Mouse (Mus musculus) testis, adult 2 months (tissue): ENCODE results near the gene Stab2. TPM values are rescaled to one million over a fixed set of nuclear protein-coding genes. Genes with fewer than 3 reads are reported as not detected.

ENCODE experiments used
- H3K27ac ChIP-seq: fragments of 200-500 bp; 2 replicates; pipeline ENCODE4 v1.5.1; 2012; ENCODE audit warnings: low read depth, low read length; ENCODE audit not compliant: control insufficient read depth, insufficient read depth
- H3K27me3 ChIP-seq: fragments of 200-500 bp; 2 replicates; pipeline ENCODE4 v1.6.1; 2012; ENCODE audit warnings: mild to moderate bottlenecking, low read length, moderate library complexity; ENCODE audit not compliant: control insufficient read depth, insufficient read depth
- H3K36me3 ChIP-seq: fragments of 200-500 bp; 2 replicates; pipeline ENCODE4 v1.6.1; 2012; ENCODE audit warnings: mild to moderate bottlenecking, low read length; ENCODE audit not compliant: control insufficient read depth, insufficient read depth
- H3K4me1 ChIP-seq: fragments of 200-500 bp; 2 replicates; pipeline ENCODE4 v1.6.1; 2012; ENCODE audit warnings: low read length; ENCODE audit not compliant: control insufficient read depth, insufficient read depth
- H3K4me3 ChIP-seq: fragments of 200-500 bp; 2 replicates; pipeline ENCODE4 v1.5.1; 2012; ENCODE audit warnings: low read depth, mild to moderate bottlenecking, low read length, moderate library complexity, mixed read lengths; ENCODE audit not compliant: control insufficient read depth
- CTCF ChIP-seq: fragments of 200-500 bp; IDR thresholded peaks from 2 replicates; pipeline ENCODE4 v1.5.1; 2012; ENCODE audit warnings: low read depth, mild to moderate bottlenecking, inconsistent platforms, low read length, moderate library complexity; ENCODE audit not compliant: control insufficient read depth, insufficient read depth, insufficient replicate concordance
- POLR2A ChIP-seq: fragments of 200-500 bp; IDR thresholded peaks from 2 replicates; pipeline ENCODE4 v1.6.1; 2012; ENCODE audit warnings: low read depth, mild to moderate bottlenecking, inconsistent platforms, low read length, moderate library complexity; ENCODE audit not compliant: control insufficient read depth
- polyA plus RNA-seq: library from polyadenylated mRNA; depleted of rRNA; stranded (reverse); fragments of >200 nt; gene quantifications from 2 replicates; pipeline ENCODE4 v1.2.3, GENCODE M21; 2012

Stab2 gene
- polyA plus RNA-seq, 1 experiment: 6.5 TPM

DNA sequence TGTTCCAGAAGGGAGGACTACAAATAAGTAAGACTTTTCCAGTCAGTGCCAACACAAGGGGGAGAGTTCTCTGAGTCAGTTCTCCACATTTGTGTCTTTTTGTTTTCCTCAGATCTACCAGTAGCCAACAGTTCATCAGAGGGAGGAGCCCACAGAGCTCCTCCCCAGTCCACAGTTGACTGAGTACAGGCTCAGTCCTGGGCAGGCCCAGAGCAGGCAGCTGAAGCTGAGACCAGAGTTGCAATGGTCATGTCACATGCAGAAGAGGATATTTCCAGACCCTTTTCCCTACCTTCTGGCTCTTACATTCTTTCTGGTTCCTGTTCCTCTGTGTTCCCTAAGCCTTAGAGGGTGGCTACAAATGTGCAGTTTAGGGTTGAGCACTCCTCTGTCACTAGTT, 118.4 kb downstream of the Stab2 start:
- Histone ChIP-seq H3K36me3 (no peaks in the 10 kb centered on the region), H3K27ac (no peak overlapping the region), H3K27me3 (no peaks in the 10 kb centered on the region), H3K4me3 (no peak overlapping the region), H3K4me1 (no peaks in the 10 kb centered on the region; the same call in 1 of the 2 replicates)
- TF ChIP-seq POLR2A: no peak
- no peak for TF ChIP-seq CTCF

DNA sequence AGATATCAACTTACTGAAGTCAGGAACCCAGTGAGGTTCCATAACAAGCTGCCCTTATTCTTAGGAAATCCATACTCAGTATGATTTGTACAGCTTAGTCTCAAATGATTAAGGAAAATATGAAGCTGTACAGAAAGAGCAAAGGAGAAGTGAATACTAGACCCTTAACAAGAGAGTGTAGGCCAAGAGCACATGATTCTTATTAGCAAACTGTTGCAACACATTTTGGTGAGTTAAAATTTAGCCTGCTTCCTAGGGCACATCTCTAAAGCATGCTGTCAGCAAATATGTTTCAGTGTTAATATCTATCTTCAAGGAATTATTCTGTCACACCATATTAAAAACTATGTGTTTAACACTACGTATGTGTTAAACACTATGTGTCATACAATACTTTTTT, 121.4 kb downstream of the Stab2 start:
- no peak overlapping the region for H3K27ac ChIP-seq
- H3K4me3 ChIP-seq: no peak overlapping the region
- no peaks in the 10 kb centered on the region; the same call in 1 of the 2 replicates for H3K4me1 ChIP-seq
- no peaks in the 10 kb centered on the region for H3K36me3 ChIP-seq
- TF ChIP-seq POLR2A (no peak), CTCF (no peak)
- no peaks in the 10 kb centered on the region for H3K27me3 ChIP-seq

DNA sequence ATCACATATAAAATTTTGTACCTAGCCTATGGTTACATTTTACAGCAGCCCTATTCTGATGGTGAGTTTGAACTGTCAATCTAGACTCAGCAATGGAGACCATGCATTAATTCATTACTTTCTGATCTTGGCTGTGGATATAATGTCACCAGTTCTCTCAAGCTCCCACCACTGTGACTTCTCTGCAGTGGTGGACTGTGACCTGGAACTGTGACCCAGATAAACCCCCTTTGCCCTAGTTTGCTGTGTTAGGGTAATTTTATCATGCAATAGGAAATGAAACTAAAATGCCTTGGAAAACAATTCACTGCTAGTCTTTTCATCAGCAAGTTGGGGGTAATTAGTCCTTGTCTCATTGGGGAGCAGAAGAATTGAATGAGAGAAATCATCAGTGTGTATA, 126.4 kb downstream of the Stab2 start:
- TF ChIP-seq CTCF: no peak
- no peak for TF ChIP-seq POLR2A
- Histone ChIP-seq H3K36me3 (no peaks in the 10 kb centered on the region), H3K27me3 (no peaks in the 10 kb centered on the region), H3K27ac (no peak overlapping the region), H3K4me1 (no peaks in the 10 kb centered on the region), H3K4me3 (no peak overlapping the region)

DNA sequence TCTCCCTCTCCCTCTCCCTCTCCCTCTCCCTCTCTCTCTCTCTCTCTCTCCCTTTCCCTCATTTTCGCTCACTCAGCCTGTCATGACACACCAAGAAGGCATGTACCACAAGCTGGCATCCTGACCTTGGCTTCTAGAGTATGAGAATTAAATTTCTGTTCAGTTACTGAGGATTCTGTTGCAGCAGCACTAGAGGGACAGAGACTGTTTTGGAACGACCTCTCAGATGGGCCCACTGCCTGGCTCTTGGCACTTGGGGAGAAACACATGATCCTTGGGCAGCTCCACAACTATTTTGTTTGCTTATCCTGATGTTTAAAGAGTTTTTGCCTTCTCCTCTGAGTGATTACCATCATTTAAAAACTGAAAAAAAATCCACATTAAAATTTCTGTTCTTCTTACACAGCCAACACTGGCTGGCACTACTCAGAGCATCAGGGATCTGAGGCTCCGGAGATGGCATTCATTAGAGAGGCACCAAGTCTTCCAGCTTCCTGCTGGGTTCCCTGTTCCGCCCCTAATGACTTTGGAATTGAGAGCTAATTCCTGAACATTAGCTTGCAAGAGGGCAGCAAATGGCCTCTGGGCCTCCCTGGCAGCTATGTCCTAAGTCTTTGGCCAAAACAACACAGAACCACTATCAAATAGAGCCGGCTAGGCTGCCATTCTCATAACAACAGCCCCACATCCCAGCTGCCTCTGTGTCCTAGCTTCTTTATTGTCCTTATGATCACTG, 127.6 kb downstream of the Stab2 start:
- H3K4me1 ChIP-seq: no peaks in the 10 kb centered on the region
- no peak overlapping the region for H3K4me3 ChIP-seq
- H3K27me3 ChIP-seq: no peaks in the 10 kb centered on the region
- TF ChIP-seq CTCF (no peak), POLR2A (no peak)
- H3K36me3 ChIP-seq: no peaks in the 10 kb centered on the region
- no peak overlapping the region for H3K27ac ChIP-seq

DNA sequence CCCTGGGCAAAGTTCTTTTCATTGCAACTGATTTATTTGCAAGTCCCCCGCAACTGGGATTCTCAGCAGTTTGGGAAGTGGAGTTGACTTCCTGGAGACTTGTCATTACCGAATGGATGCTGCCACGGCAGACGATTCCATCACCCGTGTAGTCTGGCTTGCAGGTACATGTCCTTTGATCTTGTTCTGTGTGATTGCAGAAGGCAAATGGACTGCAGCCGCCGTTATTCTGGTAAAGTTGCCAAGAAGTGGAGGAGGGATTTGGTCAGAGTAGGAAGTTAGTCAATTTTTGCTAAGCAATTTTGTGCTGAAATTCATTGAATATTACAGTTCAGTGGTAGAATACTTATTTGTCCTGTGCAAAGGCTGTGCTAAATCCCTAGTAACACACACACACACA, 129.1 kb downstream of the Stab2 start:
- H3K27ac ChIP-seq: no peak overlapping the region
- H3K27me3 ChIP-seq: no peaks in the 10 kb centered on the region
- TF ChIP-seq CTCF: no peak
- no peak for TF ChIP-seq POLR2A
- no peaks in the 10 kb centered on the region for H3K36me3 ChIP-seq
- no peaks in the 10 kb centered on the region for H3K4me1 ChIP-seq
- no peak overlapping the region for H3K4me3 ChIP-seq

DNA sequence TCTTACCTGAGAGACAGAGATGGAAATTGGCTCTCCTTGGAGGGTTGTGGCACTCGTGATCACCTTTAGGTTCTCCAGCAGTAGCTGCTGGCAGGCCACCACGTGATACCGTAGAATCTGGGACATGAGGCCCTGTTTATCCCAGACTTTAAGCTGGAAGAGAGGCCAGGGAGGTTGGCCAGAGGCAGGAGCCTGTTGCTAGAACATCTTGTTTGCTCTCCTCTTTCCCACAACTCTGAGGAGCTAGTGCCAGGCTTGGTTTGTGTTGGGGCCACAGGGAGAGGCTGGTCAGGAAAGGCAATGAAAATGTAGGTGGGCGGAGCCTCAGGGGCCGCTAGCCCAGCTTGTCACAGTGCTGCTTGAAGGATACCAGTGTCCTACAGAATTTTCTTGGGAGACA, 135.2 kb downstream of the Stab2 start:
- TF ChIP-seq CTCF: no peak
- TF ChIP-seq POLR2A: no peak
- Histone ChIP-seq H3K4me3 (no peak overlapping the region), H3K4me1 (no peaks in the 10 kb centered on the region), H3K27me3 (no peaks in the 10 kb centered on the region), H3K36me3 (no peaks in the 10 kb centered on the region), H3K27ac (no peak overlapping the region)

DNA sequence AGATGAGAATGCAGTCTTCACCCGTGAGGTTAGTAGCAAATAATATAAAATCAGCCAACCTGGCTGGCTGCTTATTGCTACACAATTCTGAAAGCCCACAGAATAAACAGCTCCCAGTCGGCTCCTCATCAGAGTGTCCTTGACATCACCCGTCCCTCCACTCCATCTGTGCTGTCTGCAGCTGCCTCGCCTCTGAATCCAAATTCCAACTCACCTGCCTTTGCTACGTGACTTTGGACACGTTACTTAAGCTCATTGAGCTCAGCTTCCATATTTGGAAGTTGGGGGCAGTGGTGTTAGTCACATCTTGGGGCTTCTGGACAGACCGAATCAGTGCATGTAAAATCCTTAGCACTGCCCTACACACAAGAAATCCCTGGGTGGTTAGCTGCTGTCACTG, 135.7 kb downstream of the Stab2 start:
- TF ChIP-seq POLR2A (no peak), CTCF (no peak)
- H3K4me3 ChIP-seq: no peak overlapping the region
- no peak overlapping the region for H3K27ac ChIP-seq
- no peaks in the 10 kb centered on the region for H3K36me3 ChIP-seq
- no peaks in the 10 kb centered on the region for H3K4me1 ChIP-seq
- no peaks in the 10 kb centered on the region for H3K27me3 ChIP-seq

DNA sequence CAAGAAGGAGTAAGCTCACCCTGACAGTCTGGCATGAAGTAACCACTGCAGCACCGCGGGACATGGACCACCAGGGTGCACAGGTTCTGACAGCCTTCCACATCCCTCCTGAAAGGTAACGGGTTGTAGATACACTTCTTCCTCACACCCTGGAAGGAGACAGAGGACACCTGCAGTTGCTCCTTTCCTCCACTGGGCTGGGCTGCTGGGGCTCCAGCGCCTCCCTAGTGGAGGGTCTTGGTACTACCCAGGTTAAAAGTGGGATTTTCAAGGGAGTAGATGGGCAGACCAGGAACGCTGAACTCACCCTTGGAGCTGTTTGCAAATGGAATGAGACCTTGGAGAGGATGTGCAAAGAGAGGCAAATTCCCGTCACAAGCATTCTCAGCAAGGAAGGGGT, 144.4 kb downstream of the Stab2 start:
- H3K4me1 ChIP-seq: no peaks in the 10 kb centered on the region
- TF ChIP-seq CTCF (no peak; the same call in 1 of the 2 replicates), POLR2A (no peak)
- no peak overlapping the region for H3K27ac ChIP-seq
- H3K27me3 ChIP-seq: no peaks in the 10 kb centered on the region
- H3K4me3 ChIP-seq: no peak overlapping the region
- H3K36me3 ChIP-seq: no peaks in the 10 kb centered on the region
